13 mouse cellular contexts compared by ENCODE assay signal in the genomic region with DNA sequence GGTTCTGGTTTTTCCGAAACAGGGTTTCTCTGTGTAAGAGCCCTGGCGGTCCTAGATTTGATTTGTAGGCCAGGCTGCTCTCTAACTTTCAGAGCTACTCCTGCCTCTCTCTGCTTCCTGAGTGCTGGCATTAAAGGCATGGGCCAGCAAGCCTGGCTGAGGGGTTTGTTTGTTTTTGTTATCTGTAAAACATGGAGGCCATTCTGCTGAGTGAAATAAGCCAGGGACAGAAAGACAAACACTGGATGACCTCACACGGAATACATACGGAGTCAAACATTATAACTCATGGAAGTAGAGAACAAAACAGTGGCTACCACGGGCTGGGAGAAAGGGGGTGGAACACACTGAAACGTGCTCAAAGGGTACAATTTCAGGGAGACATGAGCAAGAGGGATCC. TPM values are rescaled to one million over a fixed set of nuclear protein-coding genes. Genes with fewer than 3 reads are reported as not detected.
A peak's percentile ranks its signal among the peaks of the same experiment; 100 is the strongest.
DNase-seq lines count a peak whose midpoint lies in the region; ATAC-seq and TF ChIP-seq lines count a peak whose summit lies in the region.
"Had no signal": no experiment of that assay in that cellular context is flagged by ENCODE, and none has a peak within 500 bp of the region (broad histone marks: within the 10 kb centered on the region; RNA-seq: fewer than 3 reads in every experiment).

No protein-coding gene starts in this region.

- 29% methylated on average over 6 of the region's 6 CpGs for WGBS in heart, embryonic 13.5 days
- 81% methylated on average over 6 of the region's 6 CpGs for WGBS in neural tube, embryonic 13.5 days
- 58% methylated on average over 6 of the region's 6 CpGs for WGBS in liver, embryonic 14.5 days (ENCODE audit: insufficient replicate concordance)
- WGBS in midbrain, embryonic 13.5 days, result 84% methylated on average over 6 of the region's 6 CpGs

- peak overlapping the region; percentile 94 for H3K9ac ChIP-seq in heart, embryonic 13.5 days
- no peak overlapping the region for H3K9ac ChIP-seq in neural tube, embryonic 13.5 days
- H3K9ac ChIP-seq in liver, embryonic 14.5 days (replicated peaks), result no peak overlapping the region
- no peak overlapping the region for H3K9ac ChIP-seq in midbrain, embryonic 13.5 days (replicated peaks)
- H3K9ac ChIP-seq: neural tube, embryonic 15.5 days had no signal

- H3K27me3 ChIP-seq in heart, embryonic 13.5 days (replicated peaks), result no peaks in the 10 kb centered on the region
- H3K27me3 ChIP-seq in neural tube, embryonic 13.5 days, result no peaks in the 10 kb centered on the region
- H3K27me3 ChIP-seq in liver, embryonic 14.5 days (ENCODE audit: control insufficient read depth, insufficient read depth, low read length), result no peaks in the 10 kb centered on the region
- no peaks in the 10 kb centered on the region for H3K27me3 ChIP-seq in midbrain, embryonic 13.5 days
- H3K27me3 ChIP-seq: neural tube, embryonic 15.5 days had no signal

- no peaks in the 10 kb centered on the region for H3K9me3 ChIP-seq in heart, embryonic 13.5 days
- no peaks in the 10 kb centered on the region for H3K9me3 ChIP-seq in neural tube, embryonic 13.5 days
- H3K9me3 ChIP-seq in liver, embryonic 14.5 days (ENCODE audit: control insufficient read depth, low read length), result no peaks in the 10 kb centered on the region
- no peaks in the 10 kb centered on the region for H3K9me3 ChIP-seq in midbrain, embryonic 13.5 days
- H3K9me3 ChIP-seq: neural tube, embryonic 15.5 days had no signal

- DNase-seq in heart, postnatal 14 days, result no peak
- no peak for DNase-seq in neural tube, embryonic 10.5 days (ENCODE audit: extremely low spot score, low spot score)
- no peak for DNase-seq in liver, embryonic 14.5 days (ENCODE audit: low read depth in 3 of 3, low spot score in 3 of 3)
- peak; percentile 59 for DNase-seq in yolk sac, embryonic 10.5 days (ENCODE audit: low spot score)
- no peak for DNase-seq in thymus, adult 18-20 months
- DNase-seq: kidney, postnatal 14 days had no signal

- H3K4me3 ChIP-seq in heart, embryonic 13.5 days, result peak overlapping the region; percentile 74
- no peak overlapping the region for H3K4me3 ChIP-seq in neural tube, embryonic 13.5 days
- H3K4me3 ChIP-seq in liver, embryonic 14.5 days (ENCODE audit: insufficient read depth in 1 of 2, low read depth in 2 of 2, low read length in 2 of 2), result no peak overlapping the region
- no peak overlapping the region for H3K4me3 ChIP-seq in midbrain, embryonic 13.5 days (replicated peaks)

- peak overlapping the region; percentile 96 for H3K27ac ChIP-seq in heart, embryonic 13.5 days (replicated peaks)
- no peak overlapping the region for H3K27ac ChIP-seq in neural tube, embryonic 13.5 days (replicated peaks)
- H3K27ac ChIP-seq in liver, embryonic 14.5 days, result no peak overlapping the region
- H3K27ac ChIP-seq in midbrain, embryonic 13.5 days, result no peak overlapping the region
- H3K27ac ChIP-seq: hindbrain, postnatal 0 days; neural tube, embryonic 15.5 days had no signal

- peak overlapping the region; percentile 73 for H3K4me2 ChIP-seq in heart, embryonic 13.5 days
- 0 out of 2 replicates have a peak overlapping the region, but pooled peaks have one; percentile 63 for H3K4me2 ChIP-seq in neural tube, embryonic 13.5 days
- H3K4me2 ChIP-seq in liver, embryonic 14.5 days (ENCODE audit: low read depth), result peak overlapping the region; percentile 97
- H3K4me2 ChIP-seq in midbrain, embryonic 13.5 days (replicated peaks), result no peak overlapping the region

- H3K36me3 ChIP-seq in heart, embryonic 13.5 days, result peaks cover 23% of the 10 kb centered on the region
- peaks cover 9% of the 10 kb centered on the region; the same call in 1 of the 2 replicates for H3K36me3 ChIP-seq in neural tube, embryonic 13.5 days
- peaks cover 2% of the 10 kb centered on the region; the same call in 1 of the 2 replicates for H3K36me3 ChIP-seq in liver, embryonic 14.5 days (replicated peaks; ENCODE audit: control insufficient read depth, insufficient read depth, low read depth)
- peaks cover 3% of the 10 kb centered on the region; the same call in 1 of the 2 replicates for H3K36me3 ChIP-seq in midbrain, embryonic 13.5 days
- H3K36me3 ChIP-seq: neural tube, embryonic 15.5 days had no signal

- no peak for TF ChIP-seq CTCF in liver, embryonic 14.5 days (IDR thresholded peaks at IDR 0.05; ENCODE audit: low read depth)

- intact Hi-C loops in heart, postnatal 14 days (cut with DNase I), result loop anchor here (5.0 to 10.0 kb wide), 2 partner anchors 148 to 934 kb away; a partner anchor contains a TSS

- TF ChIP-seq EP300 in liver, embryonic 14.5 days (IDR thresholded peaks at IDR 0.05; ENCODE audit: low read depth), result no peak

- no peak for ATAC-seq in heart, embryonic 13.5 days (ENCODE audit: extremely low read depth, insufficient number of reproducible peaks, low FRiP score, low TSS enrichment)
- no peak for ATAC-seq in neural tube, embryonic 13.5 days (ENCODE audit: low read depth)
- ATAC-seq in liver, embryonic 14.5 days (ENCODE audit: insufficient read depth), result no peak
- no peak for ATAC-seq in midbrain, embryonic 13.5 days
- ATAC-seq: activated CD4-positive, CD25-positive, alpha-beta regulatory T cell, adult 4 months; hindbrain, postnatal 0 days; midbrain, embryonic 16.5 days had no signal

- peaks cover 35% of the 10 kb centered on the region for H3K4me1 ChIP-seq in heart, embryonic 13.5 days
- H3K4me1 ChIP-seq in neural tube, embryonic 13.5 days (replicated peaks), result peaks cover 11% of the 10 kb centered on the region
- H3K4me1 ChIP-seq in liver, embryonic 14.5 days (replicated peaks; ENCODE audit: control insufficient read depth in 2 of 2, insufficient read depth in 2 of 2, low read length in 1 of 2), result peaks cover 15 to 28% of the 10 kb centered on the region in 2 experiments
- H3K4me1 ChIP-seq in midbrain, embryonic 13.5 days (replicated peaks), result peaks cover 10% of the 10 kb centered on the region

RNA-seq across cellular contexts. Expression of a gene that starts 1.9 kb away (rescaled TPM):
- polyA plus RNA-seq in heart, embryonic 13.5 days (2015; fragmentation: Nextera tagmentation; extraction: Ambion mirVana), result 62.9 and 68.6 TPM in 2 replicates
- 10 to 100 TPM; 51.9 to 58.6 TPM for total RNA-seq in heart, postnatal 14 days (2021)
- 17.8 and 20.9 TPM in 2 replicates for polyA plus RNA-seq in neural tube, embryonic 13.5 days (2015; fragmentation: Nextera tagmentation; extraction: Ambion mirVana)
- 4.3 and 7.0 TPM in 2 replicates for polyA plus RNA-seq in liver, embryonic 14.5 days (2012; rRNA removed)
- 14.9 and 15.0 TPM in 2 replicates for polyA plus RNA-seq in liver, embryonic 14.5 days (2014; fragmentation: Nextera tagmentation; extraction: Ambion mirVana)
- 12.9 and 13.6 TPM in 2 replicates for polyA plus RNA-seq in midbrain, embryonic 13.5 days (2015; fragmentation: Nextera tagmentation; extraction: Ambion mirVana)

RNA-seq across cellular contexts. Expression of a gene that starts 35.5 kb away (rescaled TPM):
- polyA plus RNA-seq in heart, embryonic 13.5 days (2015; fragmentation: Nextera tagmentation; extraction: Ambion mirVana), result 16.3 and 17.4 TPM in 2 replicates
- 1 to 10 TPM; 8.9 to 9.0 TPM for total RNA-seq in heart, postnatal 14 days (2021)
- polyA plus RNA-seq in neural tube, embryonic 13.5 days (2015; fragmentation: Nextera tagmentation; extraction: Ambion mirVana), result 3.4 and 4.6 TPM in 2 replicates
- 3.4 and 4.1 TPM in 2 replicates for polyA plus RNA-seq in liver, embryonic 14.5 days (2012; rRNA removed)
- 5.6 and 8.9 TPM in 2 replicates for polyA plus RNA-seq in liver, embryonic 14.5 days (2014; fragmentation: Nextera tagmentation; extraction: Ambion mirVana)
- polyA plus RNA-seq in midbrain, embryonic 13.5 days (2015; fragmentation: Nextera tagmentation; extraction: Ambion mirVana), result 3.6 and 4.1 TPM in 2 replicates
